Mouse (Mus musculus): ENCODE data around the gene Elavl4. TPM values are rescaled to one million over a fixed set of nuclear protein-coding genes. Genes with fewer than 3 reads are reported as not detected.

Elavl4 gene
- total and polyA plus RNA-seq, 2 experiments from 2014 or later, result 132 to 236 TPM

DNA sequence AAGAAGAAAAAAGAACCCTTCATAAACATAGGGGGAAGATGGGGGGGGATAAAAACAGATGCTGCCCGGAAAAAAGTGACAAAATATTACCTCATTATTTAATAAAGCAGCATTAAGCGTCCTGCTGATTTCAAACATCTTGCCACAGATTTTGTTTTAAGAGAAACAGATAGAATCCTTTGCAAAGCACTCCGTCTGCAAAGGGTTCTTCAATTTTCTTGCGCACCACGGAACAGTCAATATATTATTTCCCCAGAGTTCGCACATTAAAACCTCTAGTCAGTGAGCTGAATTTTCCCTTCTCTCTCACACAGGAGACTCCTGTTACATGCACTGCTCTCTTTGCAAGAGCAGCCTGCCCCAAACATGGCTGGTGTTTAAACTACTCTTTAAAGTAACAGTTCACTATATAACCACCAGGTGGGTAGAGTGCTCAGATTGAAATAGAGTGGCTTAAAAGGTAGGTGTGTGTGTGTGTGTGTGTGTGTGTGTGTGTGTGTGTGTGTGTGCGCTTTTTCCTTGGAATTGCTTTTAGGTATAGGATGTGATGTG, 61.1 kb downstream of the Elavl4 start:
- peak overlapping the region; percentile 43 for H3K4me3 ChIP-seq (ENCODE audit: low read length)
- H3K4me1 ChIP-seq (ENCODE audit: insufficient read depth, low read length), result no peaks in the 10 kb centered on the region
- ATAC-seq, result peak; percentile 61
- peak overlapping the region; percentile 67 for H3K4me2 ChIP-seq (ENCODE audit: low read depth, low read length)
- H3K9ac ChIP-seq (replicated peaks; ENCODE audit: low read length), result peak overlapping the region; percentile 52; the same call in 1 of the 2 replicates
- H3K36me3 ChIP-seq (ENCODE audit: insufficient read depth, low read length), result no peaks in the 10 kb centered on the region
- H3K9me3 ChIP-seq (ENCODE audit: low read length), result no peaks in the 10 kb centered on the region
- peak overlapping the region; percentile 74 for H3K27ac ChIP-seq
- WGBS, result 40% methylated on average over 7 of the region's 7 CpGs
- no peaks in the 10 kb centered on the region for H3K27me3 ChIP-seq (ENCODE audit: insufficient read depth, low read length)
- peak; percentile 76 for DNase-seq (ENCODE audit: low spot score)
- TF ChIP-seq CTCF (IDR thresholded peaks at IDR 0.05; ENCODE audit: low read depth), result peak; percentile 68

DNA sequence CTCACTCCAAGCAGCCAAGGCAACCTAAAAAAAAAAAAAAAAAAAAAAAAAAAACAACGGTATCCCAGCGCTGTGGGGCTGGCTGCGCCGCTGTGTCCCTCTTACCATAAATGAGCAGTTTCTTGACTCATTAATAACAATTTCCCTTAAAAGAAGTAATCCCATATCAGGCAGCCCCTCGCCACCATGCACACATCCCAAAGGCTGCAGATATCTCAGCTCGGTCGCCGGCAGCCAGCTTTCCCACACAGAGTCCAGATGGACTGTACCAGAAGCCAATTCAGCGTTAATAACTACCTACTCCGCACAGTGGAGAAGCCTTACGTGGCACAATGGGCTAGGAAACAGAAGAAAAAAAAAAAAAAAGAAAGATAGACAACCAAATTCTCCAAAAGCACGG, 61.7 kb downstream of the Elavl4 start:
- ATAC-seq (peak; percentile 64), DNase-seq (ENCODE audit: low spot score) (peak; percentile 76)
- Histone ChIP-seq H3K4me1 (ENCODE audit: insufficient read depth, low read length) (no peaks in the 10 kb centered on the region), H3K27ac (peak overlapping the region; percentile 74), H3K27me3 (ENCODE audit: insufficient read depth, low read length) (no peaks in the 10 kb centered on the region), H3K4me2 (ENCODE audit: low read depth, low read length) (peak overlapping the region; percentile 67), H3K36me3 (ENCODE audit: insufficient read depth, low read length) (no peaks in the 10 kb centered on the region), H3K9me3 (ENCODE audit: low read length) (no peaks in the 10 kb centered on the region), H3K9ac (replicated peaks; ENCODE audit: low read length) (peak overlapping the region; percentile 52), H3K4me3 (ENCODE audit: low read length) (peak overlapping the region; percentile 43)
- WGBS, result 8% methylated on average over 12 of the region's 12 CpGs
- no peak for TF ChIP-seq CTCF (IDR thresholded peaks at IDR 0.05; ENCODE audit: low read depth)

DNA sequence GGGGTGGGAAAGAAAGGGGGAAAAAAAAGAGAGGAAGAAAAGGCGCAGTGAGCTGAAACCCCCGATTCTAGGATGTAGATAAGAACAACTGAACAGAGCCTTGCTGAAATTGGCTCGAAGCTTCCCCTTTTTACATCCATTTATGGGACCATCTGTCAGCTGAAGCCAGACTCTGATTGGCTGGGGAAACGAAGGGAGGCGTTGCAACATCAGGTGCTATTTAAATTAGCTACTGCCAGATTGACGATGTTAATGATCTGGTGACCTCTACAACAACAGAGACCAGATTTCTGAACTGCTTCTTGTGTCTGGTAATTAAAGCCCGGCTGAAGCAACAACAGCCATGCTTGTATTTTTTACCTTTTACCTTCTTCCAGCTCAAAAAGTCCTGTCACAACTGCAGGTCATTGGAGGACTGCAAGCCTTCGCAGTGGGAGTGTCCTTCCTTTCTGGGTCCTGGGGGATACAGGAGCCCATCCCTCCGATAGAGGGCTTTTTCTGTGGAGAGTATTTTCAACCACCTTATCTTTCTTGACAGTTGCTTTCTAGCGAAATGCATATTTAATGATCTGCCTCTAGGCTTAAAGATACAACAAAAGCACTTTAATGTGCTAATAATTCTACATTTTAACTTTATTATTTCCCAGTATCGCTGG, 64.2 kb downstream of the Elavl4 start:
- peak overlapping the region; percentile 73; the same call in 1 of the 2 replicates for H3K9ac ChIP-seq (replicated peaks; ENCODE audit: low read length)
- 14% methylated on average over 11 of the region's 11 CpGs for WGBS
- peak overlapping the region; percentile 82 for H3K27ac ChIP-seq
- no peaks in the 10 kb centered on the region for H3K36me3 ChIP-seq (ENCODE audit: insufficient read depth, low read length)
- no peaks in the 10 kb centered on the region for H3K27me3 ChIP-seq (ENCODE audit: insufficient read depth, low read length)
- H3K4me1 ChIP-seq (ENCODE audit: insufficient read depth, low read length), result no peaks in the 10 kb centered on the region
- DNase-seq (ENCODE audit: low spot score) (peak; percentile 88), ATAC-seq (peak; percentile 66)
- H3K4me3 ChIP-seq (ENCODE audit: low read length), result peak overlapping the region; percentile 54
- H3K9me3 ChIP-seq (ENCODE audit: low read length), result no peaks in the 10 kb centered on the region
- TF ChIP-seq CTCF (IDR thresholded peaks at IDR 0.05; ENCODE audit: low read depth), result peak; percentile 42
- H3K4me2 ChIP-seq (ENCODE audit: low read depth, low read length), result peak overlapping the region; percentile 67

DNA sequence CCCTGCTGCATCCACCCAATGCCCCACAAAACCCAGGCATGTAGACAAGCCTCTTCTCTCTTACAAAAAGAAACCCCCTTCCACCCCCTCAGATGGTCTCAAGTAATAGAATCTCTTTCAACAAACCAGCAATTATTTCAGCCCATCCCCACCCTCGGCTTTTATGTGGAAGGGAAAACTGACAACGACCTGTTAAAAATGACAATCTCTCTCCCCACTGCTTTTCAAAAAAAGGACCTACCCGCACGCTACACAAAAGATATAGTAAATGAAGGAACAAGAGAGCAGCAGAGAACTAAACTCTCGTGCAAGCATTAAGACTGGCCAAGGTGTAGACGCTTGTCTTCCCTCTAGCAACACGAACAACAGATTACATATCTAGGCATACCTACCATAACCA, 64.9 kb downstream of the Elavl4 start:
- no peak for TF ChIP-seq CTCF (IDR thresholded peaks at IDR 0.05; ENCODE audit: low read depth)
- Histone ChIP-seq H3K9ac (replicated peaks; ENCODE audit: low read length) (peak overlapping the region; percentile 73), H3K36me3 (ENCODE audit: insufficient read depth, low read length) (no peaks in the 10 kb centered on the region), H3K27ac (peak overlapping the region; percentile 82), H3K27me3 (ENCODE audit: insufficient read depth, low read length) (no peaks in the 10 kb centered on the region), H3K4me2 (ENCODE audit: low read depth, low read length) (peak overlapping the region; percentile 67), H3K9me3 (ENCODE audit: low read length) (no peaks in the 10 kb centered on the region), H3K4me1 (ENCODE audit: insufficient read depth, low read length) (no peaks in the 10 kb centered on the region), H3K4me3 (ENCODE audit: low read length) (peak overlapping the region; percentile 54)
- 22% methylated on average over 7 of the region's 7 CpGs for WGBS
- DNase-seq (ENCODE audit: low spot score) (no peak), ATAC-seq (no peak)

DNA sequence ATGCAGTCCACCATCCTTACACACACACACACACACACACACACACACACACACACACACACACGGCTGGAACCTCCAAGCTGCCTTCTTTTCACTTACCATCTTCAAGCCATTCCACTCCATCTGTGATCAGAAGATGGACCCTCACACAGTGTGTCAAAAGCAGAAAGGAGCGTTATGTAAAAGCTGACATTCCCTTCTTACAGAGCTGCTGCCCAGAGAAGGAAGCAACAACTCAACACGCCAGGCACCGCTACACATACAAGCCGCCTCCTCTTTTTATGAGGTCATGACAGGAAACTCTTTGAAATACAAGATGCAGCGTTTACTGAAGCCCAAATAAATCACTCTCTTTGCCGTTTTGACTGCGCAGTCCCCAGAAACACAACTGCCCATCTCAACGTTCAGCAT, 65.3 kb downstream of the Elavl4 start:
- Histone ChIP-seq H3K4me1 (ENCODE audit: insufficient read depth, low read length) (no peaks in the 10 kb centered on the region), H3K4me3 (ENCODE audit: low read length) (peak overlapping the region; percentile 54), H3K9ac (replicated peaks; ENCODE audit: low read length) (peak overlapping the region; percentile 73), H3K9me3 (ENCODE audit: low read length) (no peaks in the 10 kb centered on the region), H3K27ac (peak overlapping the region; percentile 82), H3K36me3 (ENCODE audit: insufficient read depth, low read length) (no peaks in the 10 kb centered on the region), H3K27me3 (ENCODE audit: insufficient read depth, low read length) (no peaks in the 10 kb centered on the region), H3K4me2 (ENCODE audit: low read depth, low read length) (peak overlapping the region; percentile 67)
- TF ChIP-seq CTCF (IDR thresholded peaks at IDR 0.05; ENCODE audit: low read depth), result no peak
- 8% methylated on average over 9 of the region's 9 CpGs for WGBS
- DNase-seq (ENCODE audit: low spot score), result peak; percentile 71
- peak; percentile 57 for ATAC-seq

DNA sequence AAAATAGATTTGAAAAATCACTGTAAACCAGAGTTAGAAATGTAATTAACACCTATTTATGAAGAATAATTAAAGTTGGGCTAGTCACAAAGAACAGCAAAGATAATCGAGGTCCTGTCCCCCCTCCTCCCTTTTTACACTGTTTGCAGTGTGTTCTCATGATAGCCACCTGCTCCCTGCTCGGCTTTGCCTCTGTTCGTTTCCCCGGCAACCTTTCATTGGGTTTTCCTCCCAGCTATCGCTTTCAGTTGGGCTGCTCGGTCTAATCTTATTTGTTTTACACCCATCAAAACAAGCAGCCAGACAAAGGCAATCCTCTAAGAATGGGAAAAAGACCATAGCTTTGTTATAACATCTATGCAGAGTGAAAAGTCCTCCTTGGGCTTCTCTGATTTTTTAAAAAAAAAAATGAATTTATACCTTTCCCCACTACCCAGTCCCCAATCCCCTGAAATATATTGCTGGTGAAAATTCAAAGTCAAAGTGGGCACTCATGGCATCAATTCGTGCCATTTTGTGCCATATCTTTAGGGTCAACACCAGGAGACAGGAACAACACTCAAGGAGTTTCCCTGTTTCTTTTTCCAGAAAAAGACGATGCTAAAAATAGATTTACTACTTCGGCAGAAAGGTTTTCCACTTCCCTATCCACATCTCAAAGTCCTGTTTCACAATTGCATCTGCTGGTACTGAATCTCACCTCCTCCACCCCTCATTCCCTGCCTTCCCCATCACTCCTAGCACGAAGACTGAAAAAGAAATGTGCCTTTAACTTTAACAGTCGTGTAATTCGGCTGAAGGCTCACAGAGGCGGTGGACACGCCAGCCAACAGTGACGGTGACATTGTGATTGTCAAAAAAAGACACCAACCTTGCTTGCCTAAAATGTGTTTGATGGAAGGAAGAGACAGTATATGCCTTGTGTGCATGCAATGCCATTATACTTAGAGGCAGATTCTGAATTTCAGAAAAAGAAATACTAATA, 66.1 kb downstream of the Elavl4 start:
- WGBS, result 4% methylated on average over 15 of the region's 15 CpGs
- H3K9ac ChIP-seq (replicated peaks; ENCODE audit: low read length), result peak overlapping the region; percentile 73
- no peaks in the 10 kb centered on the region for H3K27me3 ChIP-seq (ENCODE audit: insufficient read depth, low read length)
- peak overlapping the region; percentile 54 for H3K4me3 ChIP-seq (ENCODE audit: low read length)
- H3K27ac ChIP-seq, result peak overlapping the region; percentile 82
- H3K36me3 ChIP-seq (ENCODE audit: insufficient read depth, low read length), result no peaks in the 10 kb centered on the region
- H3K4me2 ChIP-seq (ENCODE audit: low read depth, low read length), result peak overlapping the region; percentile 67
- no peak for TF ChIP-seq CTCF (IDR thresholded peaks at IDR 0.05; ENCODE audit: low read depth)
- DNase-seq (ENCODE audit: low spot score), result peak; percentile 84
- no peaks in the 10 kb centered on the region for H3K9me3 ChIP-seq (ENCODE audit: low read length)
- peak; percentile 27 for ATAC-seq
- no peaks in the 10 kb centered on the region for H3K4me1 ChIP-seq (ENCODE audit: insufficient read depth, low read length)
